Mouse (Mus musculus) CH12.LX (cell line): ENCODE measurements around the gene Arsa.

Source experiments
- CTCF ChIP-seq, 2 experiments: IDR thresholded peaks in 1 of 2; conservative IDR thresholded peaks in 1 of 2; 2 replicates each; pipeline ENCODE4 v1.5.1; 2011 to 2012; ENCODE audit warnings: low read depth in 2 of 2, low read length in 2 of 2, improper control_type of control experiment in 1 of 2, inconsistent platforms in 1 of 2, mild to moderate bottlenecking in 1 of 2, moderate library complexity in 1 of 2
- MAZ ChIP-seq: IDR thresholded peaks from 2 replicates; pipeline ENCODE4 v1.6.1; 2012; ENCODE audit warnings: low read depth, mild to moderate bottlenecking, inconsistent platforms, low read length, improper control_type of control experiment, moderate library complexity
- MYC ChIP-seq: IDR thresholded peaks from 2 replicates; pipeline ENCODE4 v1.6.1; 2011; ENCODE audit warnings: low read depth, mild to moderate bottlenecking, improper control_type of control experiment, low read length
- POLR2AphosphoS2 ChIP-seq: IDR thresholded peaks from 2 replicates; pipeline ENCODE4 v1.6.1; 2011; ENCODE audit warnings: low read depth, low read length, improper control_type of control experiment

DNA sequence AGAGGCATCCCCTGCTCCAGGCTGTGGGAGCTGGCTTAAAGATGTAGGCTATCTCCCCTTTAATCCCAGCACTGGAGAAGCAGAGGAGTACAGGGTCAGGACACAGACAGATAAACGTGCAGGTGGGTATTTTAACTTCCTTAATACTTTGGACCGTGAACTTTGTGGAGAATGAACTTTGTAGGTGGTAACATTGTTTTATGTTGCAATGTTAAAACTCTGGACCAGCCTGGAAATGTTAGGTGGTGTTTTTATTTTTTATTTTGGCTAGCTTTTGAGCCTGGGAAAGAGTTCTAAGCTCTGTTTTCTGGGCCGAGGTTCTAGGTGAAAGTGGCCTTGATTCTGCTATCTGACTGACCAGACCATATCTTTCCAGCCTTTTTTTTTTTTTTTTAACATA, 46.0 kb downstream of the Arsa start:
- TF ChIP-seq MYC (no peak), CTCF (conservative IDR thresholded peaks at IDR 0.05 in 1 of 2, IDR thresholded peaks at IDR 0.05 in 1 of 2; ENCODE audit: low read depth in 2 of 2, low read length in 2 of 2) (no peak), MAZ (no peak), POLR2AphosphoS2 (no peak)
